Mouse (Mus musculus) myocyte (in vitro differentiated cells): Measurements from ENCODE around the gene Atp8a1. TPM values are rescaled to one million over a fixed set of nuclear protein-coding genes. Genes with fewer than 3 reads are reported as not detected.

Experiments
- H3K27me3 ChIP-seq: one replicate; pipeline ENCODE4 v1.6.1; 2011; ENCODE audit not compliant: control insufficient read depth, insufficient read depth, insufficient read length
- H3K36me3 ChIP-seq: one replicate; pipeline ENCODE4 v1.6.1; 2011; ENCODE audit not compliant: control insufficient read depth, insufficient read depth
- H3K4me2 ChIP-seq: one replicate; pipeline ENCODE4 v1.6.1; 2011; ENCODE audit warnings: low read depth, control low read depth
- H3K4me3 ChIP-seq: one replicate; pipeline ENCODE4 v1.5.1; 2011; ENCODE audit warnings: mild to moderate bottlenecking, control low read depth, moderate library complexity
- H3K79me2 ChIP-seq: one replicate; pipeline ENCODE4 v1.6.1; 2011; ENCODE audit not compliant: control insufficient read depth, insufficient read depth
- H3ac ChIP-seq: one replicate; pipeline ENCODE4 v1.6.1; 2011; ENCODE audit not compliant: control insufficient read depth, insufficient read length
- CEBPB ChIP-seq: IDR thresholded peaks from 2 replicates; pipeline ENCODE4 v1.6.1; 2011; ENCODE audit warnings: mild to moderate bottlenecking, moderate library complexity; ENCODE audit not compliant: poor library complexity, insufficient read depth, severe bottlenecking
- E2F4 ChIP-seq: IDR thresholded peaks from one replicate; pipeline ENCODE4 v1.6.1; 2011; ENCODE audit warnings: mild to moderate bottlenecking, control low read depth, moderate library complexity; ENCODE audit not compliant: insufficient read depth
- MAX ChIP-seq: IDR thresholded peaks from one replicate; pipeline ENCODE4 v1.6.1; 2011; ENCODE audit warnings: low read depth, mild to moderate bottlenecking, control low read depth
- MYOD1 ChIP-seq, 3 experiments: IDR thresholded peaks; one replicate each; pipeline ENCODE4 v1.6.1; 2011; ENCODE audit warnings: control low read depth in 2 of 3, low read depth in 2 of 3, mild to moderate bottlenecking in 2 of 3, moderate library complexity in 1 of 3; ENCODE audit not compliant: insufficient read length in 2 of 3, control insufficient read depth in 1 of 3
- MYOG ChIP-seq, 3 experiments: IDR thresholded peaks; one replicate each; pipeline ENCODE4 v1.6.1; 2011; ENCODE audit warnings: control low read depth in 2 of 3, low read depth in 2 of 3, mild to moderate bottlenecking in 2 of 3; ENCODE audit not compliant: insufficient read length in 2 of 3, control insufficient read depth in 1 of 3, insufficient read depth in 1 of 3
- POLR2A ChIP-seq: IDR thresholded peaks from one replicate; pipeline ENCODE4 v1.6.1; 2011; ENCODE audit warnings: low read depth, mild to moderate bottlenecking, control low read depth, moderate library complexity; ENCODE audit not compliant: insufficient read length
- POLR2AphosphoS2 ChIP-seq: IDR thresholded peaks from one replicate; pipeline ENCODE4 v1.6.1; 2011; ENCODE audit warnings: low read depth, control low read depth; ENCODE audit not compliant: insufficient read length
- REST ChIP-seq: IDR thresholded peaks from one replicate; pipeline ENCODE4 v1.6.1; 2011; ENCODE audit warnings: mild to moderate bottlenecking, control low read depth, moderate library complexity; ENCODE audit not compliant: insufficient read depth, insufficient read length
- SRF ChIP-seq: IDR thresholded peaks from one replicate; pipeline ENCODE4 v1.6.1; 2011; ENCODE audit warnings: low read depth; ENCODE audit not compliant: control insufficient read depth, insufficient read length
- TCF12 ChIP-seq: IDR thresholded peaks from one replicate; pipeline ENCODE4 v1.6.1; 2011; ENCODE audit warnings: mild to moderate bottlenecking, control low read depth; ENCODE audit not compliant: poor library complexity, insufficient read depth, severe bottlenecking
- TCF3 ChIP-seq: IDR thresholded peaks from one replicate; pipeline ENCODE4 v1.6.1; 2011; ENCODE audit warnings: low read depth, control low read depth; ENCODE audit not compliant: insufficient read length
- USF1 ChIP-seq: IDR thresholded peaks from one replicate; pipeline ENCODE4 v1.6.1; 2011; ENCODE audit warnings: low read depth, mild to moderate bottlenecking, control low read depth, moderate library complexity
- polyA plus RNA-seq: library from polyadenylated mRNA; unstranded; fragments of >200 nt; fragmentation: generic; extraction: Trizol; gene quantifications from one replicate; pipeline ENCODE4 v1.2.1, GENCODE M21; 2012; ENCODE audit warnings: missing spikeins

Atp8a1 gene
- polyA plus RNA-seq, 1 experiment = 0.02 TPM

- no peak for TF ChIP-seq MYOD1 (IDR thresholded peaks at IDR 0.05; ENCODE audit: control insufficient read depth in 1 of 3, insufficient read length in 2 of 3, low read depth in 2 of 3)
- TF ChIP-seq TCF12 = no peak
- TF ChIP-seq REST = no peak
- TF ChIP-seq CEBPB = no peak
- TF ChIP-seq USF1 = no peak
- TF ChIP-seq POLR2A = no peak
- TF ChIP-seq MYOG (IDR thresholded peaks at IDR 0.05; ENCODE audit: control insufficient read depth in 1 of 3, insufficient read depth in 1 of 3, insufficient read length in 2 of 3, low read depth in 2 of 3) = no peak
- no peak for TF ChIP-seq POLR2AphosphoS2
- no peak for TF ChIP-seq E2F4
- TF ChIP-seq SRF = no peak
- TF ChIP-seq MAX = no peak
- no peak for TF ChIP-seq TCF3
- Histone ChIP-seq H3ac (no peak overlapping the region), H3K79me2 (no peaks in the 10 kb centered on the region), H3K4me3 (no peak overlapping the region), H3K36me3 (no peaks in the 10 kb centered on the region), H3K27me3 (no peaks in the 10 kb centered on the region), H3K4me2 (no peak overlapping the region)
Measured at GRCm38 (mm10) chr5:67631261-67631660, 216.0 kb downstream of the Atp8a1 start.

- TF ChIP-seq MYOD1 (IDR thresholded peaks at IDR 0.05; ENCODE audit: control insufficient read depth in 1 of 3, insufficient read length in 2 of 3, low read depth in 2 of 3) (no peak), REST (no peak), POLR2AphosphoS2 (no peak), MAX (no peak), MYOG (IDR thresholded peaks at IDR 0.05; ENCODE audit: control insufficient read depth in 1 of 3, insufficient read depth in 1 of 3, insufficient read length in 2 of 3, low read depth in 2 of 3) (no peak), POLR2A (no peak), USF1 (no peak), E2F4 (no peak), TCF3 (no peak), TCF12 (no peak), SRF (no peak)
- no peak overlapping the region for H3ac ChIP-seq
- no peaks in the 10 kb centered on the region for H3K36me3 ChIP-seq
- H3K79me2 ChIP-seq = no peaks in the 10 kb centered on the region
- H3K4me2 ChIP-seq = no peak overlapping the region
- no peaks in the 10 kb centered on the region for H3K27me3 ChIP-seq
- no peak overlapping the region for H3K4me3 ChIP-seq
Measured at GRCm38 (mm10) chr5:67629861-67630260, 217.4 kb downstream of the Atp8a1 start.

- H3K4me2 ChIP-seq = no peak overlapping the region
- H3ac ChIP-seq = no peak overlapping the region
- no peaks in the 10 kb centered on the region for H3K79me2 ChIP-seq
- no peaks in the 10 kb centered on the region for H3K27me3 ChIP-seq
- no peak overlapping the region for H3K4me3 ChIP-seq
- no peaks in the 10 kb centered on the region for H3K36me3 ChIP-seq
- no peak for TF ChIP-seq TCF3
- no peak for TF ChIP-seq POLR2AphosphoS2
- TF ChIP-seq POLR2A = no peak
- TF ChIP-seq REST = no peak
- TF ChIP-seq MYOG (IDR thresholded peaks at IDR 0.05; ENCODE audit: control insufficient read depth in 1 of 3, insufficient read depth in 1 of 3, insufficient read length in 2 of 3, low read depth in 2 of 3) = no peak
- TF ChIP-seq USF1 = no peak
- TF ChIP-seq MYOD1 (IDR thresholded peaks at IDR 0.05; ENCODE audit: control insufficient read depth in 1 of 3, insufficient read length in 2 of 3, low read depth in 2 of 3) = no peak
- TF ChIP-seq TCF12 = no peak
- no peak for TF ChIP-seq CEBPB
- TF ChIP-seq E2F4 = no peak
- no peak for TF ChIP-seq MAX
- no peak for TF ChIP-seq SRF
Measured at GRCm38 (mm10) chr5:67629440-67629839, 217.8 kb downstream of the Atp8a1 start.

GRCm38 (mm10) chr5:67628180-67628940 is 218.9 kb downstream of the Atp8a1 start:
- TF ChIP-seq E2F4 = no peak
- TF ChIP-seq POLR2A = no peak
- TF ChIP-seq POLR2AphosphoS2 = no peak
- no peak for TF ChIP-seq USF1
- TF ChIP-seq REST = no peak
- Histone ChIP-seq H3ac (no peak overlapping the region), H3K4me2 (no peak overlapping the region), H3K79me2 (no peaks in the 10 kb centered on the region), H3K4me3 (no peak overlapping the region), H3K36me3 (no peaks in the 10 kb centered on the region), H3K27me3 (no peaks in the 10 kb centered on the region)

GRCm38 (mm10) chr5:67621230-67621629 is 226.0 kb downstream of the Atp8a1 start:
- Histone ChIP-seq H3K79me2 (no peaks in the 10 kb centered on the region), H3K4me3 (no peak overlapping the region), H3K36me3 (no peaks in the 10 kb centered on the region), H3K4me2 (no peak overlapping the region), H3ac (no peak overlapping the region), H3K27me3 (no peaks in the 10 kb centered on the region)
- TF ChIP-seq MAX (no peak), E2F4 (no peak), MYOG (IDR thresholded peaks at IDR 0.05; ENCODE audit: control insufficient read depth in 1 of 3, insufficient read depth in 1 of 3, insufficient read length in 2 of 3, low read depth in 2 of 3) (no peak), USF1 (no peak), CEBPB (no peak), MYOD1 (IDR thresholded peaks at IDR 0.05; ENCODE audit: control insufficient read depth in 1 of 3, insufficient read length in 2 of 3, low read depth in 2 of 3) (no peak), POLR2AphosphoS2 (no peak), TCF3 (no peak), SRF (no peak), REST (no peak), TCF12 (no peak), POLR2A (no peak)
